In genomic region chr4:142772751-142773455, GRCm38 (mm10) we compare ENCODE assay signal across 8 mouse cellular contexts.
DNase-seq lines count a peak whose midpoint lies in the region; ATAC-seq lines count a peak whose summit lies in the region.
"Had no signal": no experiment of that assay in that cellular context is flagged by ENCODE, and none has a peak within 500 bp of the region (broad histone marks: within the 10 kb centered on the region; RNA-seq: fewer than 3 reads in every experiment).

No protein-coding gene starts in this region.

- no peaks in the 10 kb centered on the region for H3K9me3 ChIP-seq in forebrain, embryonic 11.5 days (ENCODE audit: control insufficient read depth, low read length)
- no peaks in the 10 kb centered on the region for H3K9me3 ChIP-seq in kidney, embryonic 14.5 days (ENCODE audit: control insufficient read depth, low read length)
- H3K9me3 ChIP-seq in neural tube, embryonic 14.5 days (ENCODE audit: control insufficient read depth, low read length), result no peaks in the 10 kb centered on the region
- H3K9me3 ChIP-seq: heart, embryonic 13.5 days had no signal

- 0 out of 2 replicates have a peak overlapping the region, but pooled peaks have one; percentile 31 for H3K27ac ChIP-seq in forebrain, embryonic 11.5 days (ENCODE audit: low read depth, low read length)
- H3K27ac ChIP-seq in kidney, embryonic 14.5 days (ENCODE audit: low read depth, low read length), result no peak overlapping the region
- H3K27ac ChIP-seq in neural tube, embryonic 14.5 days (ENCODE audit: low read depth, low read length), result peak overlapping the region; percentile 76
- H3K27ac ChIP-seq: heart, embryonic 13.5 days had no signal

- H3K9ac ChIP-seq in forebrain, embryonic 11.5 days (ENCODE audit: low read length), result peak overlapping the region; percentile 29; the same call in 1 of the 2 replicates
- no peak overlapping the region for H3K9ac ChIP-seq in kidney, embryonic 14.5 days (ENCODE audit: low read depth, low read length)
- no peak overlapping the region; the same call in 1 of the 2 replicates for H3K9ac ChIP-seq in neural tube, embryonic 14.5 days (replicated peaks; ENCODE audit: low read depth, low read length)
- H3K9ac ChIP-seq: heart, embryonic 13.5 days had no signal

- H3K4me2 ChIP-seq in forebrain, embryonic 11.5 days (ENCODE audit: low read depth, low read length, severe bottlenecking), result peak overlapping the region; percentile 32
- H3K4me2 ChIP-seq in kidney, embryonic 14.5 days (replicated peaks; ENCODE audit: low read depth, low read length), result peak overlapping the region; percentile 1; the same call in 1 of the 2 replicates
- peak overlapping the region; percentile 16; the same call in 1 of the 2 replicates for H3K4me2 ChIP-seq in neural tube, embryonic 14.5 days (ENCODE audit: low read depth, low read length)
- H3K4me2 ChIP-seq: heart, embryonic 13.5 days had no signal

- H3K27me3 ChIP-seq in forebrain, embryonic 11.5 days (ENCODE audit: control insufficient read depth, insufficient read depth, low read length), result no peaks in the 10 kb centered on the region; the same call in 1 of the 2 replicates
- no peaks in the 10 kb centered on the region for H3K27me3 ChIP-seq in kidney, embryonic 14.5 days (ENCODE audit: control insufficient read depth, insufficient read depth, low read length)
- H3K27me3 ChIP-seq in neural tube, embryonic 14.5 days (ENCODE audit: control insufficient read depth, insufficient read depth, low read length), result 0 out of 2 replicates have a peak, but pooled peaks cover 2% of the 10 kb centered on the region

- peaks cover 25% of the 10 kb centered on the region for H3K4me1 ChIP-seq in forebrain, embryonic 11.5 days (replicated peaks; ENCODE audit: control insufficient read depth, insufficient read depth, low read length)
- peaks cover 22% of the 10 kb centered on the region for H3K4me1 ChIP-seq in kidney, embryonic 14.5 days (ENCODE audit: control insufficient read depth, insufficient read depth, low read length)
- peaks cover 34% of the 10 kb centered on the region for H3K4me1 ChIP-seq in neural tube, embryonic 14.5 days (ENCODE audit: control insufficient read depth, insufficient read depth, low read length)

- no peaks in the 10 kb centered on the region for H3K36me3 ChIP-seq in forebrain, embryonic 11.5 days (ENCODE audit: control insufficient read depth, insufficient read depth, low read length)
- no peaks in the 10 kb centered on the region for H3K36me3 ChIP-seq in kidney, embryonic 14.5 days (ENCODE audit: control insufficient read depth, insufficient read depth, low read length)
- no peaks in the 10 kb centered on the region for H3K36me3 ChIP-seq in neural tube, embryonic 14.5 days (ENCODE audit: control insufficient read depth, insufficient read depth, low read length)
- H3K36me3 ChIP-seq: heart, embryonic 13.5 days had no signal

- WGBS in forebrain, embryonic 11.5 days, result 7% methylated on average over 16 of the region's 16 CpGs
- 6% methylated on average over 16 of the region's 16 CpGs for WGBS in kidney, embryonic 14.5 days
- WGBS in neural tube, embryonic 14.5 days, result 2% methylated on average over 16 of the region's 16 CpGs

- ATAC-seq in forebrain, embryonic 11.5 days (replicated peaks; ENCODE audit: low FRiP score), result peak; percentile 54
- no peak for ATAC-seq in kidney, embryonic 14.5 days (ENCODE audit: low FRiP score, low TSS enrichment)
- ATAC-seq in neural tube, embryonic 14.5 days (ENCODE audit: low read depth), result peak; percentile 85

- no peak overlapping the region for H3K4me3 ChIP-seq in forebrain, embryonic 11.5 days (ENCODE audit: low read depth, low read length)
- no peak overlapping the region for H3K4me3 ChIP-seq in kidney, embryonic 14.5 days (ENCODE audit: low read length)
- H3K4me3 ChIP-seq in neural tube, embryonic 14.5 days (ENCODE audit: low read depth, low read length), result no peak overlapping the region
- H3K4me3 ChIP-seq: heart, embryonic 13.5 days had no signal

- DNase-seq in R1 (ENCODE audit: low read depth, low spot score) (peak; percentile 48), adipocyte (ENCODE audit: low spot score) (no peak), MN1 (ENCODE audit: low spot score) (no peak)
- peak; percentile 25 for DNase-seq in adrenal gland, postnatal 25 days
- DNase-seq in forebrain, embryonic 11.5 days (ENCODE audit: low spot score), result no peak

Comparison
In these comparisons a context has a peak if more than half of its experiments do, and no peak if none do; other contexts are left out.
1. DNase-seq: peak in R1 (single experiment) and adrenal gland, postnatal 25 days (single experiment); none in forebrain, embryonic 11.5 days (single experiment), adipocyte (single experiment) and MN1 (single experiment).
2. Peak in every context shown above with its lines, with median percentiles within 50 percentile points of each other: H3K4me2 ChIP-seq.